Mouse (Mus musculus): ENCODE data around the gene Wdr4. TPM values are rescaled to one million over a fixed set of nuclear protein-coding genes. Genes with fewer than 3 reads are reported as not detected.

Gene Wdr4
- total and polyA plus RNA-seq, 2 experiments from 2014 or later: 28.7 to 55.7 TPM

DNA sequence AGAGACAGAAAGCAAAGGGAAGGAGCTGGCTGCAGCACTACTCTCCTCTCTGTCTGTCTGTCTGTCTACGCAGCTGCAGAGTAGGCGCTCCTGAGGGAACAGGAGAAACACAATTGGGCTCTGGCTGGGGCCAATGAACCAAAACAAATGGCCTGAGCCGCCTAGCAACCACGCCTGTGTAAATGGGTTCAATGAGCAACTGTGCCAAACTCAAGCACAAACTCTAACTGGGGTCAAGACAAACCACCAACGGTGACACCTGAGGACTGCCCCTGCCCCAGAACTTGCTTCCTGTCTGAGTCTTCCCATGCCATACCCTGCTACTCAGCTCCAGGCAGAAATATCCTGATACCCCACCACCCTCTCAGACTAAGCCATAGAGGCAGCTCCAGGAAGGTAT is 14.8 kb downstream of the Wdr4 start:
- Histone ChIP-seq H3K27ac (ENCODE audit: low read depth, low read length) (no peak overlapping the region), H3K36me3 (ENCODE audit: insufficient read depth) (peaks cover 83% of the 10 kb centered on the region), H3K4me2 (ENCODE audit: low read depth) (no peak overlapping the region), H3K9me3 (ENCODE audit: low read length) (no peaks in the 10 kb centered on the region), H3K4me3 (ENCODE audit: low read depth, low read length) (no peak overlapping the region), H3K4me1 (ENCODE audit: insufficient read depth) (no peaks in the 10 kb centered on the region), H3K27me3 (ENCODE audit: insufficient read depth, low read length) (no peaks in the 10 kb centered on the region), H3K9ac (no peak overlapping the region)
- ATAC-seq (peak; percentile 5; the same call in 1 of the 2 replicates), DNase-seq (no peak)
- no peak for TF ChIP-seq CTCF (IDR thresholded peaks at IDR 0.05; ENCODE audit: low read depth)
- 33% methylated on average over 5 of the region's 5 CpGs for WGBS

DNA sequence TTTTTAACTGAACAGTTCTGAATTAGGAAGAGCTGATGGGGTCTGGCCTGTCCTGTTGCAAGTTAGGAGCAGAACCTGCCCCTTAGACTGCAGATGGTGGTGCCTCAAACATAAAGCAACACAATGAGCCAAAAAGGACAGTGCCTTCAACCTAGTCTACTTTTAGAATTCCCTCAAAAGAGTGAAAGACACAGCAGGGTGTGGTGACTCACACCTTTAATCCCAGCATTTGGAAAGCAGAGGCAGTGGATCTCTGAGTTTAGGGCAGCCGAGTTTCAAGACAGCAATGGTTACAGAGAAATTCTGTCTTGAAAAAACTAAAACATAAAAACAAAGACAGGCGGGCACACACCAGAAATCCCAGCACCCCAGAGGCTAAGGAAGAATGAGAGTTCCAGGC is 15.8 kb downstream of the Wdr4 start:
- Histone ChIP-seq H3K9me3 (ENCODE audit: low read length) (no peaks in the 10 kb centered on the region), H3K4me2 (ENCODE audit: low read depth) (no peak overlapping the region), H3K27ac (ENCODE audit: low read depth, low read length) (no peak overlapping the region), H3K4me3 (ENCODE audit: low read depth, low read length) (no peak overlapping the region), H3K9ac (no peak overlapping the region), H3K4me1 (ENCODE audit: insufficient read depth) (no peaks in the 10 kb centered on the region), H3K27me3 (ENCODE audit: insufficient read depth, low read length) (no peaks in the 10 kb centered on the region), H3K36me3 (ENCODE audit: insufficient read depth) (peaks cover 80% of the 10 kb centered on the region)
- ATAC-seq: no peak
- no peak for DNase-seq
- no peak for TF ChIP-seq CTCF (IDR thresholded peaks at IDR 0.05; ENCODE audit: low read depth)
- WGBS: 69% methylated on average over 2 of the region's 2 CpGs

DNA sequence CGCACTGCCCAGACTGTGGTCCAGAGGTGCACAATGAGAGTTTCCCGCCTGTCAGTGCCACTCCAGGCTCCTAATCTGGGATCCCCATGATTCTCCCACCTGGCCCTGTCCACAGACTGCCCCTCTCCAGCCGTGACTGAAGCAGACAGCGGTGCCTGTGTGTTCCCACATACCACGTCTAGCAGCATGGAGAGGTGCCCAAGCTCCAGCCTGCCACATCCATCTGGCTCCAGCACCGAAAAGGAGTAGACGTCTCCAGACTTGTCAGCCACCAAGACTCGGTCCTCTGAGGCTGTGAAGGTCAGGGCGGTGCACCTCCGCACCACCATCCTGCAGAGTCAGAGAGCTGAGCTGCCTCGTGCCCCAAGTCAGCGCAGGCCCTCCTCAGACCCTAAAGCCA is 16.4 kb downstream of the Wdr4 start:
- no peaks in the 10 kb centered on the region for H3K27me3 ChIP-seq (ENCODE audit: insufficient read depth, low read length)
- no peak overlapping the region for H3K27ac ChIP-seq (ENCODE audit: low read depth, low read length)
- WGBS: 94% methylated on average over 12 of the region's 12 CpGs
- no peaks in the 10 kb centered on the region for H3K4me1 ChIP-seq (ENCODE audit: insufficient read depth)
- no peak for DNase-seq
- no peak overlapping the region for H3K4me2 ChIP-seq (ENCODE audit: low read depth)
- no peak overlapping the region for H3K9ac ChIP-seq
- no peaks in the 10 kb centered on the region for H3K9me3 ChIP-seq (ENCODE audit: low read length)
- no peak for TF ChIP-seq CTCF (IDR thresholded peaks at IDR 0.05; ENCODE audit: low read depth)
- H3K36me3 ChIP-seq (ENCODE audit: insufficient read depth): peaks cover 81% of the 10 kb centered on the region
- no peak overlapping the region for H3K4me3 ChIP-seq (ENCODE audit: low read depth, low read length)
- ATAC-seq: no peak

DNA sequence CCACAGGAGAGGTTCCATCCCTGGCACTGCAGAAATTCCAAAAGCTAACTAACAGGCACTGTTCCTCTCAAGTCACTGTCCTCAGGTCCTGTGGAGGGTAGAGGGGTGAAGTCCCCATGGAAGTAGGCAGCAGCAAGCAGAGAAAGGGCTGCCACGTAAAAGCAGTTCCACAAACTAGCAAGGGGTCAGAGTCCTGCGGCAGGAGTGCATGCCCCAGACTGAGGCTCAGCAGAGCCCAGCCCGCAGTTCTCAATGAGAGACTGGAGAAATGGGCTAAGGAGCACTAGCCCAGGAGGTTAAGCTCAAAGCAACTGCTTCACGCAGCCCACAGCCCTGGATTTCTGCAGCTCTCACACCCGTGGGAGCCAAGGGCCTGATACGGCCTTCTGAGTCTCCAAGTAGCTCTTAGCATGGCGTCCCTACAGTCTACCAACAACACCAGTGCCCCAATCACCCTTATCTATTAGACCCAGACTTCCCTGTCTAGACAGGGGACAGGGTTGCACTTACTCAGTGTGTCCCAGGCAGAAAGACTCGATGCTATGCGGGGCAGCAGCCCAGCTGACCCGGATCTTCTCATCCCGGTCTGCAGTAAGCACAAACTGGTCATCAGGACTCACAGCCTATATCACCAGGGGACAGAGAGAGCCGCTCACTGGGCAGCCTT is 17.4 kb downstream of the Wdr4 start:
- Histone ChIP-seq H3K9ac (no peak overlapping the region), H3K27ac (ENCODE audit: low read depth, low read length) (no peak overlapping the region), H3K4me3 (ENCODE audit: low read depth, low read length) (no peak overlapping the region), H3K36me3 (ENCODE audit: insufficient read depth) (peaks cover 83% of the 10 kb centered on the region), H3K9me3 (ENCODE audit: low read length) (no peaks in the 10 kb centered on the region), H3K27me3 (ENCODE audit: insufficient read depth, low read length) (no peaks in the 10 kb centered on the region), H3K4me2 (ENCODE audit: low read depth) (no peak overlapping the region), H3K4me1 (ENCODE audit: insufficient read depth) (no peaks in the 10 kb centered on the region)
- 94% methylated on average over 12 of the region's 12 CpGs for WGBS
- no peak for TF ChIP-seq CTCF (IDR thresholded peaks at IDR 0.05; ENCODE audit: low read depth)
- no peak for DNase-seq
- ATAC-seq: no peak

DNA sequence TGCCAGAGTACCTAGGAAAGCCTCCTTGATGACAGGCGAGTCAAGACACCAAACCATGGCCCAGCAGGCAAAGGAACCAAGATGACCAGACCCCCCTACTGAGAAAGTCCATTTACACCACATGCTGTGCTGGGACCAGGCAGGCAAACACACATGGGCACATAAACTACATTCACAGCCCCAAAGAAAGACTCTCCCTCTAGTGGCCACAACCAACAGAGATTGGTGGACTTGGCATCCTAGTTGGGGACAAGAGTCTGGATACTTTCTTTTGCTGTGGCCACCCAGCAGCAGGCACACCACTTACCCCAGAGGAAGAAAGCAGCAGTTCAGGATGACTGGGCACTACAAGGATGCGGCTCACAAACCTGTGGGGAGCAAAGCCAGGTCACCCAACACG is 18.9 kb downstream of the Wdr4 start:
- Histone ChIP-seq H3K4me3 (ENCODE audit: low read depth, low read length) (no peak overlapping the region), H3K27ac (ENCODE audit: low read depth, low read length) (no peak overlapping the region), H3K9ac (no peak overlapping the region), H3K27me3 (ENCODE audit: insufficient read depth, low read length) (no peaks in the 10 kb centered on the region), H3K4me2 (ENCODE audit: low read depth) (no peak overlapping the region), H3K9me3 (ENCODE audit: low read length) (no peaks in the 10 kb centered on the region), H3K36me3 (ENCODE audit: insufficient read depth) (peaks cover 84% of the 10 kb centered on the region), H3K4me1 (ENCODE audit: insufficient read depth) (no peaks in the 10 kb centered on the region)
- no peak for ATAC-seq
- WGBS: 93% methylated on average over 3 of the region's 3 CpGs
- no peak for DNase-seq
- peak; percentile 51 for TF ChIP-seq CTCF (IDR thresholded peaks at IDR 0.05; ENCODE audit: low read depth)

DNA sequence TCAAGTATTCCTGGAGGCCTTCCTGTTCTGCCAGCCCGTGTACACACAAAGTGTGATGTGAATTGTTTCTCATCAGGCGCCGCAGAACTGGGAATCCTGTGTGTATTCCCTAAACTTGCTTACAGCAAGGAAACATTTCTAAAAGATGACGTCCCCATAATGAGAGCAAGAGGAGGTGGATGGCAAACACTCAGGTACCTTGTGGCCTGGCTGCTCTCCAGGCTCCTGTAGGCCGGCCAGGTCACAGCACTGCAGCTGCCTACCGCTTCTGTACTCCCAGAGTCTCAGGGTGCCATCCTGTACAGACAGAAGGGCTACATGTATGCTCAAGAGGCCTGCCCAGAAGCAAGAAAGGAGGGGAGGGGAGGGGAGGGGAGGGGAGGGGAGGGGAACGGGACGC is 19.4 kb downstream of the Wdr4 start:
- no peak overlapping the region for H3K27ac ChIP-seq (ENCODE audit: low read depth, low read length)
- H3K9ac ChIP-seq: no peak overlapping the region
- H3K4me1 ChIP-seq (ENCODE audit: insufficient read depth): no peaks in the 10 kb centered on the region
- 86% methylated on average over 8 of the region's 8 CpGs for WGBS
- peaks cover 85% of the 10 kb centered on the region for H3K36me3 ChIP-seq (ENCODE audit: insufficient read depth)
- no peak for ATAC-seq
- no peaks in the 10 kb centered on the region for H3K9me3 ChIP-seq (ENCODE audit: low read length)
- no peak for TF ChIP-seq CTCF (IDR thresholded peaks at IDR 0.05; ENCODE audit: low read depth)
- no peak for DNase-seq
- no peak overlapping the region for H3K4me3 ChIP-seq (ENCODE audit: low read depth, low read length)
- no peak overlapping the region for H3K4me2 ChIP-seq (ENCODE audit: low read depth)
- H3K27me3 ChIP-seq (ENCODE audit: insufficient read depth, low read length): no peaks in the 10 kb centered on the region

DNA sequence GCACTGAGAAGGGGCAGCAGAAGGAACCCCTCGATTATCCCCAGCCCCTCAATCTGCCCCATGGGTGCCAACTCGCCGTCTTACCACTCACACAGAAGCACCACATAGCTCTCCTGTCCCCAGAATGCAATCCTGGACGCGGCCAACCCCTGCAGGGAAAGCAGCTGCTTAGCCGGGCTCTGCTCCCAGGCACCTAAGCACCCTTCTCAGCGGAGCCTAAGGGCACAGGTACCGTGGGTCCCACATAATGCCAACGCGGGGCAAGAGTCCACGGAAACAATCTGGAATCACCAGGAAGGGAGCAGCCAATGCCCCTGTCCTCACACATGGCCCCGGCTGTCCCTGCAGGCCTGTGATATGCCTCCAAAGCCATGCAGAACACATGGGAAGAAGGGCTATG is 20.1 kb downstream of the Wdr4 start:
- ATAC-seq: no peak
- Histone ChIP-seq H3K27ac (ENCODE audit: low read depth, low read length) (no peak overlapping the region), H3K9me3 (ENCODE audit: low read length) (no peaks in the 10 kb centered on the region), H3K4me2 (ENCODE audit: low read depth) (no peak overlapping the region), H3K36me3 (ENCODE audit: insufficient read depth) (peaks cover 87% of the 10 kb centered on the region), H3K4me1 (ENCODE audit: insufficient read depth) (no peaks in the 10 kb centered on the region), H3K9ac (no peak overlapping the region), H3K4me3 (ENCODE audit: low read depth, low read length) (no peak overlapping the region), H3K27me3 (ENCODE audit: insufficient read depth, low read length) (no peaks in the 10 kb centered on the region)
- no peak for TF ChIP-seq CTCF (IDR thresholded peaks at IDR 0.05; ENCODE audit: low read depth)
- no peak for DNase-seq
- 97% methylated on average over 12 of the region's 12 CpGs for WGBS
